Mouse (Mus musculus): ENCODE measurements around the gene Chst5. TPM values are rescaled to one million over a fixed set of nuclear protein-coding genes. Genes with fewer than 3 reads are reported as not detected.

Gene Chst5
- polyA plus RNA-seq, 1 experiment from 2014 or later = 3.9 TPM

DNA sequence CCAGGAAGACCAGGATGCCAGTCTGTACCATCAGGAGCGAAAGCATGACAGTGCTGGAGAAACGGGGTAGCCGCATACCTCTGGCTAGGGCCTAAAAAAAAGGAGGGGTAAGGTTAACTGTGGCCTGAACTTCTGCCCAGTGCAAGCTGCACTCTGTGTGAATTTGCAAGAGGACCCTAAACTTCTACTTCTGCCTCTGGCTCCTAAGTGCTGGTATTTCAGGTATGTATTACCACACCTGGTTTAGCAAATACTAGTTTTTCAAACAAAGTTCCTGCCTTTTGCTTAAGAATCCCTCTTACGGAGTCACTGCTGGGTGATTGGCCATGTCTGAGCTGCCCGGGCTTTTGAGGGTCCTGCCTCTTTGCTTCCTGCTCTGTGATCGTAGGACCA is 19.3 kb downstream of the Chst5 start:
- no peak overlapping the region for H3K4me2 ChIP-seq (replicated peaks; ENCODE audit: low read depth, low read length)
- 54% methylated on average over 6 of the region's 6 CpGs for WGBS
- no peak overlapping the region for H3K9ac ChIP-seq (replicated peaks; ENCODE audit: low read depth, low read length)
- no peaks in the 10 kb centered on the region for H3K36me3 ChIP-seq (ENCODE audit: control insufficient read depth, insufficient read depth, low read length)
- H3K4me1 ChIP-seq (ENCODE audit: control insufficient read depth, insufficient read depth, low read length) = peaks cover 16% of the 10 kb centered on the region
- H3K4me3 ChIP-seq (ENCODE audit: low read depth, low read length) = no peak overlapping the region
- peaks cover 18% of the 10 kb centered on the region; the same call in 1 of the 2 replicates for H3K27me3 ChIP-seq (ENCODE audit: control insufficient read depth, insufficient read depth, low read length)
- H3K9me3 ChIP-seq (ENCODE audit: control insufficient read depth, low read depth, low read length) = no peaks in the 10 kb centered on the region
- no peak overlapping the region for H3K27ac ChIP-seq (ENCODE audit: low read length)
- ATAC-seq (ENCODE audit: insufficient number of reproducible peaks, insufficient read depth, low FRiP score, low read depth) = no peak

DNA sequence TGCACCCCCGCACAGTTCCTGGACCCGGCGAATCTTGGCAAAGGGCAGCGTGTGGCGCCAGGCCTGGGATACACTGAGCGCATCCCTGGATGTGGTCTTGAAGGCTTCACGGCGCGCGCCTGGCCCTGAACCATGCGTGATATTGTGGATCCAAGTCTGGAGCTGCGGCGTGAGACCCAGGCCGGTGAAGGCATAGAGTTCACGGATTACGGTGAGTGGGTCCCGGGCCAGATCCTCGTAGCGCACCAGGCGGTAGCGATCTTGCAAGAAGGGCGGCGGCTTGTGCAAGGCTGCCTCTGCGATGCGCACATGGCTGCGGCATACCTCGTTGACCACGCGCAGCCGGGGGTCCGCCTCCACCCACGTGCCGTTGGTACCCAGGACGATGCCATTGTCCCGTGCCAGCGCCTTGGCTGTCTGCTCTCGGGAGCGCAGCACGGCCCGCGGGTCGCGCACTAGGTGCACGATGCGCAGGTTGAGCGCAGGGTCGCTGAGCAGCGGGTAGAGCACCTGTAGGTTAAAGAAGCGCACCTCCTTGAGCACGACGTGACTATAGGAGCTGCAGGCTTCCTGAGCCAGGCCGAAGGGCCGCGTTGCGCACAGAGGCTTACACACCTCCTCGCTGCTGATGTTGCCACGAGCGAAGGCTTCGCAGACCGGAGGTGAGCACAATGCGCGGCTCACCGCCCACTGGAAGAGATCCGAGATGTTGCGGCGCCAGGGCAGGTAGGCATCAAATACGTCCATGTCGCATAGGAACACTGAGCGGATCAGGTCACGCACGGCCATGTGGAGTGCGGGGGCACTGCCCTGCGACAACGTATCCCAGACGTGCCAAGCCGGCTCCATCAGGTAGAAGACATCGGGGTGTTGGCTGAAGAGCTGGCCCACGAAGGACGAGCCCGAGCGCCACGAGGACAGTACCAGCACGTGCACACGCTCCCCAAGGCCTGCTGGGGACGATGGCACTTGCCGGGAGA is 20.0 kb downstream of the Chst5 start:
- Histone ChIP-seq H3K36me3 (ENCODE audit: control insufficient read depth, insufficient read depth, low read length) (no peaks in the 10 kb centered on the region), H3K4me2 (replicated peaks; ENCODE audit: low read depth, low read length) (peak overlapping the region; percentile 39), H3K9ac (replicated peaks; ENCODE audit: low read depth, low read length) (no peak overlapping the region), H3K9me3 (ENCODE audit: control insufficient read depth, low read depth, low read length) (no peaks in the 10 kb centered on the region), H3K27me3 (ENCODE audit: control insufficient read depth, insufficient read depth, low read length) (peaks cover 18% of the 10 kb centered on the region; the same call in 1 of the 2 replicates), H3K4me1 (ENCODE audit: control insufficient read depth, insufficient read depth, low read length) (peaks cover 16% of the 10 kb centered on the region), H3K4me3 (ENCODE audit: low read depth, low read length) (peak overlapping the region; percentile 21), H3K27ac (ENCODE audit: low read length) (no peak overlapping the region)
- 14% methylated on average over 86 of the region's 86 CpGs for WGBS
- ATAC-seq (ENCODE audit: insufficient number of reproducible peaks, insufficient read depth, low FRiP score, low read depth) = no peak

DNA sequence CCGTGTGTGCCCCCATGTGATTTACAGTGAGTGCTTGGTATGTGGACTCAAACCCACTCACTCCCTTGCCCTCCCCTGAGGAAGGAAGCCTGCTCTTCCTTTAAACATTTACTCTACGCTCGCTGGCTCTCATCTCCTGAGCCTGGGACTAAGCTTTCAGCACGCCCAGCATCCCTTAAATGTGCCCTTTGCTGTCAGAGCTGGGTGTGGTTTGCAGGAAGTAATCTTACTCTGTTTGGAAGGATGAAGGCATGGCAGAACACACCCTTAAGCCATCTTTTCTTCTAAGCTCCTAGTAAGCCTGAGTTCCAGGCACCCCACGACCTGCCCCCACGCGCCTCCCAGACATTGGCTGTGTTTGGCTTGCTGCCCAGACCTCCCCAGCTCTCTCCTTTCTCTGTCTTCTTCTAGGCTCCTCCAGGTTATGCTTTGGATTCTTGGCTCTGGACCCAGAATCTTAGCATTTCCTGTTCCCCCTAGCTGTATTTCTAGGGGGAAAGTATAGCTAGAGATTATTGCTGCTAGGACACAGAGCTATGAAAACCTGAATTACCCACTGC is 22.1 kb downstream of the Chst5 start:
- ATAC-seq (ENCODE audit: insufficient number of reproducible peaks, insufficient read depth, low FRiP score, low read depth) = peak; percentile 46; the same call in 1 of the 2 replicates
- H3K27me3 ChIP-seq (ENCODE audit: control insufficient read depth, insufficient read depth, low read length) = peaks cover 18% of the 10 kb centered on the region; the same call in 1 of the 2 replicates
- H3K4me3 ChIP-seq (ENCODE audit: low read depth, low read length) = no peak overlapping the region
- no peak overlapping the region for H3K4me2 ChIP-seq (replicated peaks; ENCODE audit: low read depth, low read length)
- H3K9ac ChIP-seq (replicated peaks; ENCODE audit: low read depth, low read length) = no peak overlapping the region
- 21% methylated on average over 7 of the region's 7 CpGs for WGBS
- peaks cover 16% of the 10 kb centered on the region for H3K4me1 ChIP-seq (ENCODE audit: control insufficient read depth, insufficient read depth, low read length)
- H3K27ac ChIP-seq (ENCODE audit: low read length) = no peak overlapping the region
- no peaks in the 10 kb centered on the region for H3K36me3 ChIP-seq (ENCODE audit: control insufficient read depth, insufficient read depth, low read length)
- no peaks in the 10 kb centered on the region for H3K9me3 ChIP-seq (ENCODE audit: control insufficient read depth, low read depth, low read length)

DNA sequence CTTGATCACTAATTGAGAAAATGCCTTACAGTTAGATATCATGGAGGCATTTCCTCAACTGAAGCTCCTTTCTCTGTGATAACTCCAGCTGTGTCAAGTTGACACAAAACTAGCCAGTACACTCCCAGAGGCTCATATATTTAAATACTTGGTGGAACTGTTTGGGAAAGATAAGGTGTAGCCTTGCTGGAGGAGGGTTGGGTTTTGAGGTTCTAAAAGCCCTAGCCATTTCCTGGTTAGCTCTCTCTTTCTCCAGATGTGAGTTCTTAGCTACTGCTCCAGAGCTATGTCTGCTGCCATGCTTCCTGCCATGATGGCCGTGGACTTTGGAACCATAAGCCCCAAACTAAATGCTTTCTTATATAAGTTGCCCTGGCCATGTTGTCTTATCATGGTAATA is 22.8 kb downstream of the Chst5 start:
- 88% methylated on average over 1 of the region's 1 CpGs for WGBS
- no peaks in the 10 kb centered on the region for H3K36me3 ChIP-seq (ENCODE audit: control insufficient read depth, insufficient read depth, low read length)
- no peaks in the 10 kb centered on the region for H3K9me3 ChIP-seq (ENCODE audit: control insufficient read depth, low read depth, low read length)

DNA sequence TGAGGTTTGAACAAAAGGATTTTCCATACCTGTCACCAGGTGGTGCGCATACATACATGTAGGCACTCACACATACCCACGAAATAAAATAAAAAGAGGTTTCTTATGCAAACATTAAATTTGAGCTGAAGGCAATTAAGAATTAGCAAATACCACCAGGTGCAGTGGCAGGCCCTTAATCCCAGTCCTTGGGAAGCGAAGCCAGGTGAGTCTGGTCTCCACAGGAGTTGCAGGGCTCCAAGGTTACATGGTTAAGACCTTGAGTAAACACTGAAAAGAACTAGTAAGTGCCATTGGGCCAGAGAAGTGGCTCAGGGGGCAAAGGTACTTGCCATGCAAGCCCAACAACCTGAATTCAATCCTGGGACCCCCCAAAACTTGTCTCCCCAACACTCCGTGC is 26.6 kb downstream of the Chst5 start:
- Histone ChIP-seq H3K27ac (ENCODE audit: low read length) (no peak overlapping the region), H3K9me3 (ENCODE audit: control insufficient read depth, low read depth, low read length) (no peaks in the 10 kb centered on the region), H3K4me1 (ENCODE audit: control insufficient read depth, insufficient read depth, low read length) (peaks cover 8% of the 10 kb centered on the region), H3K4me2 (replicated peaks; ENCODE audit: low read depth, low read length) (no peak overlapping the region), H3K27me3 (ENCODE audit: control insufficient read depth, insufficient read depth, low read length) (no peaks in the 10 kb centered on the region), H3K4me3 (ENCODE audit: low read depth, low read length) (no peak overlapping the region), H3K9ac (replicated peaks; ENCODE audit: low read depth, low read length) (no peak overlapping the region), H3K36me3 (ENCODE audit: control insufficient read depth, insufficient read depth, low read length) (no peaks in the 10 kb centered on the region)
- 72% methylated on average over 4 of the region's 4 CpGs for WGBS
- ATAC-seq (ENCODE audit: insufficient number of reproducible peaks, insufficient read depth, low FRiP score, low read depth) = no peak

More for the DNA sequence above, 22.8 kb downstream of the Chst5 start:
- H3K27me3 ChIP-seq (ENCODE audit: control insufficient read depth, insufficient read depth, low read length) = peaks cover 18% of the 10 kb centered on the region; the same call in 1 of the 2 replicates
- H3K9ac ChIP-seq (replicated peaks; ENCODE audit: low read depth, low read length) = no peak overlapping the region
- no peak overlapping the region for H3K4me3 ChIP-seq (ENCODE audit: low read depth, low read length)
- no peak for ATAC-seq (ENCODE audit: insufficient number of reproducible peaks, insufficient read depth, low FRiP score, low read depth)
- no peak overlapping the region for H3K27ac ChIP-seq (ENCODE audit: low read length)
- H3K4me2 ChIP-seq (replicated peaks; ENCODE audit: low read depth, low read length) = no peak overlapping the region
- peaks cover 16% of the 10 kb centered on the region for H3K4me1 ChIP-seq (ENCODE audit: control insufficient read depth, insufficient read depth, low read length)

DNA sequence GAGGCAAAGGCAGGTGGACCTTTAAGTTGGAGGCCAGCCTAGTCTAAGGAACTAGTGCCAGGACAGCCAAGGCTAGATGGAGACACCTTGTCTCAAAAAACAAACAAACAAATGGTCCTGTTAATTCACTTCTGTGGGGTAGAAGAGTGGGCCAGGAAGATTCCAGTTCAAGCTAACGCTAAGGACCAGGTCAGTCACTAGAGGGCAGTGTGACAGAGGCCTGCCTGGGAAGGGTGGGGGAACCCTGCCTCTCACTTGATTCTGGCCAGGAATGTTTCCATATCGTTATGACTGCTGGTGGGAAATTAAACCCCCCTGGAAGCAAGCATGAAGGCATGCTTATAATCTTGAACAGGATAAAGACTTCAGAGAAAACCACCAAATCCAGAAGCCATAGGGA is 28.7 kb downstream of the Chst5 start:
- H3K27me3 ChIP-seq (ENCODE audit: control insufficient read depth, insufficient read depth, low read length) = no peaks in the 10 kb centered on the region
- 2% methylated on average over 2 of the region's 2 CpGs for WGBS
- no peak overlapping the region for H3K27ac ChIP-seq (ENCODE audit: low read length)
- no peaks in the 10 kb centered on the region for H3K9me3 ChIP-seq (ENCODE audit: control insufficient read depth, low read depth, low read length)
- no peaks in the 10 kb centered on the region for H3K36me3 ChIP-seq (ENCODE audit: control insufficient read depth, insufficient read depth, low read length)
- no peak for ATAC-seq (ENCODE audit: insufficient number of reproducible peaks, insufficient read depth, low FRiP score, low read depth)
- no peak overlapping the region for H3K4me3 ChIP-seq (ENCODE audit: low read depth, low read length)
- no peaks in the 10 kb centered on the region for H3K4me1 ChIP-seq (ENCODE audit: control insufficient read depth, insufficient read depth, low read length)
- no peak overlapping the region for H3K4me2 ChIP-seq (replicated peaks; ENCODE audit: low read depth, low read length)
- H3K9ac ChIP-seq (replicated peaks; ENCODE audit: low read depth, low read length) = no peak overlapping the region

DNA sequence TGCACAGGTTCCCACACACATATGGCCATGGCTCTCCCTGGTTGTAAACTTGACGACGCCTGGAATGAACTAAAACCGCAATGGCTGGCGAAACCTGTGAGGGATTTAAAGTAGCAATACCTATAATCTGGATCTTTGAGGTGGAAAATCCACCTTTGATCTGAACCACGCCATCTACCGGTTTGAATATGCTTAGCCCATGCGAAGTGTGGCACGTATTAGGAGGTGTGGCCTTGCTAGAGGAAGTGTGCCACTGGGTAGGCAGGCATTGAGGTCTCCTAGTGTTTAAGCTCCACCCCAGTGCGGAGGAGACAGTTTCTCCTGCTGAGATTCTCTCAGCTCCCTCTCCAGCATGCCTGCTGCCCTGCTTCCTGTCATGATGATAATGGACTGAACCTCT is 32.5 kb downstream of the Chst5 start:
- Histone ChIP-seq H3K9me3 (ENCODE audit: control insufficient read depth, low read depth, low read length) (no peaks in the 10 kb centered on the region), H3K27me3 (ENCODE audit: control insufficient read depth, insufficient read depth, low read length) (no peaks in the 10 kb centered on the region), H3K4me1 (ENCODE audit: control insufficient read depth, insufficient read depth, low read length) (no peaks in the 10 kb centered on the region), H3K4me2 (replicated peaks; ENCODE audit: low read depth, low read length) (no peak overlapping the region), H3K27ac (ENCODE audit: low read length) (no peak overlapping the region), H3K4me3 (ENCODE audit: low read depth, low read length) (no peak overlapping the region), H3K9ac (replicated peaks; ENCODE audit: low read depth, low read length) (no peak overlapping the region), H3K36me3 (ENCODE audit: control insufficient read depth, insufficient read depth, low read length) (no peaks in the 10 kb centered on the region)
- ATAC-seq (ENCODE audit: insufficient number of reproducible peaks, insufficient read depth, low FRiP score, low read depth) = no peak
- WGBS = 71% methylated on average over 9 of the region's 9 CpGs

DNA sequence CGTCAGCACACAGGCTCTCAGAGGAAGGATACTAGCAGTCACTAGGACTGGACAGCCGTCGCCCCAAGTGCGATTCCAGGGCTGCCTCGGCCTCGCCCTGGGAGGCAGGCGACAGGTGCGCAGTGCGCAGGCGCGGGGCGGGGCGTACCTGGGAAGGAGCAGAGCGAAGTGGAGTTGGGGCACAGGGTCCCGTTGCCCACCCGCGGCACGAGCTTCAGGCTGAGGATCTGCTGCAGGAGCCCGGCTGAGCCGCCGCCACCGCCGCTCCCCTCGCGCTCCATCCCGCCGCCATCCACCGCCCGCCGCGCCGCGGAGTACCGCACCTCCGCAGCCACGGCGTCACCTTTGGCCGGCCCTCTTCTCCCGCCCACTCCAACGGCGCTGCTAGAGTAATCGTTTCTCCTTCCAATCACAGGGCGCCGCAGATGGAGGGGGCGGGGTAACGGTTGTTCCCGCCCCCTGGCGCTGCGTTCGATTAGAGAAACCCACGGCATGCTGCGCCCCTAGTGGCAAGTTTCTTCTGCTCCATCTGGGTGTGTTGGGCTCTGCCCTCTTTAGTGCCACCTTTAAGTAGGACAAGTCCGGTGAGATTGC is 33.8 kb downstream of the Chst5 start, which contains the start of gene Tmem170:
TSS of gene Tmem170 (minus strand) at position 396 of the 594 bp plus-strand sequence.
- peak within 1 kb of the TSS; percentile 67 for H3K4me2 ChIP-seq (replicated peaks; ENCODE audit: low read depth, low read length)
- under 1% methylated on average over 49 of the region's 53 CpGs for WGBS
- H3K4me3 ChIP-seq (ENCODE audit: low read depth, low read length) = peak within 1 kb of the TSS; percentile 65
- peak; percentile 98 for ATAC-seq (ENCODE audit: insufficient number of reproducible peaks, insufficient read depth, low FRiP score, low read depth)
- H3K9ac ChIP-seq (replicated peaks; ENCODE audit: low read depth, low read length) = peak within 1 kb of the TSS; percentile 43
- H3K36me3 ChIP-seq (ENCODE audit: control insufficient read depth, insufficient read depth, low read length) = no peaks in the 10 kb centered on the region
- peak within 1 kb of the TSS; percentile 70; the same call in 1 of the 2 replicates for H3K27ac ChIP-seq (ENCODE audit: low read length)
- H3K4me1 ChIP-seq (ENCODE audit: control insufficient read depth, insufficient read depth, low read length) = no peaks in the 10 kb centered on the region
- H3K27me3 ChIP-seq (ENCODE audit: control insufficient read depth, insufficient read depth, low read length) = no peaks in the 10 kb centered on the region
- H3K9me3 ChIP-seq (ENCODE audit: control insufficient read depth, low read depth, low read length) = no peaks in the 10 kb centered on the region

All from stomach, embryonic 14.5 days (tissue).